Mouse (Mus musculus): ENCODE data around the gene Nup107.
"Not testable (repeated sequence)": the region's sequence is repeated elsewhere in the genome, so short reads cannot be mapped to it uniquely, and the experiment has no call there.

Nup107 gene

DNA sequence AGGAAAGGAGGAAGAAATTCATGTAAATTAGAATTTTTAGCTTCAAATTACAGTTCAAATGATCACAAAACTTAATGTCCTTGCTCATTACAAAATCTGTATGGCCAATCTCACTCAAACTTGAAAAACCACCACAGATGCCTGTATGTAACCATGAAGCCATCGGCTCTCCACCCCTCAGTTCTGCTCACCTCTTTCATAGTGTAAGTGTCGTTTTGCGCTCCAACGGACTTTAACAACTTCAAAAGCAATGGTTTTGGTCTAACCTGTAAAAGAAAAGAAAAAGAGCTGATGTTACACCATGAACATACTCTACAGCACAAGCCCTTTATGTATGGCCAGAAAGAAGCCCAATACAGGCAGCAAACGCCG is 87.6 kb downstream of the Nup107 start:
- no peak for DNase-seq (ENCODE audit: low read depth in 2 of 2, low spot score in 2 of 2)

DNA sequence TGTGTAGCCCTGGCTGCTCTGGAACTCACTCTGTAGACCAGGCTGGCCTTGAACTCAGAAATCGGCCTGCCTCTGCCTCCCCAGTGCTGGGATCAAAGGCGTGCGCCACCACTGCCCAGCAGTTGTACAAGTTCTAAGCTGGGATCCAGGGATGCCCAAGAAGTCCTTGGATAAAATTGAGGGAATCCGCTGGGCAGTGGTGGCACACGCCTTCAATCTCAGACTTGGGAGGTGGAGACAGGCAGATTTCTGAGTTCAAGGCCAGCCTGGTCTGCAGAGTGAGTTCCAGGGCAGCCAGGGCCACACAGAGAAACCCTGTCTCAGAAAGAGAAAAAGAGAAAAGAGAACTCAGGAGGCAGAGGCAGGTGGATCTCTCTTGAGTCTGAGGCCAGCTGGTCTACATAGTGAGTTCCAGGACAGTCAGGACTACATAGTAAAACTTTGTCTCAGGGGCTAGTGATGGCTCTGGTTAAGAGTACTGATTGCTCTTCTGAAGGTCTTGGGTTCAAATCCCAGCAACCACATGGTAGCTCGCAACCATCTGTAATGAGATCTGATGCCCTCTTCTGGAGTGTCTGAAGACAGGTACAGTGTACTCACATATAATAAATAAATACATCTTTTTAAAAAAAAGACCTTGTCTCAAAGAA is 88.1 kb downstream of the Nup107 start:
- DNase-seq (ENCODE audit: low read depth in 2 of 2, low spot score in 2 of 2): not testable (repeated sequence)

DNA sequence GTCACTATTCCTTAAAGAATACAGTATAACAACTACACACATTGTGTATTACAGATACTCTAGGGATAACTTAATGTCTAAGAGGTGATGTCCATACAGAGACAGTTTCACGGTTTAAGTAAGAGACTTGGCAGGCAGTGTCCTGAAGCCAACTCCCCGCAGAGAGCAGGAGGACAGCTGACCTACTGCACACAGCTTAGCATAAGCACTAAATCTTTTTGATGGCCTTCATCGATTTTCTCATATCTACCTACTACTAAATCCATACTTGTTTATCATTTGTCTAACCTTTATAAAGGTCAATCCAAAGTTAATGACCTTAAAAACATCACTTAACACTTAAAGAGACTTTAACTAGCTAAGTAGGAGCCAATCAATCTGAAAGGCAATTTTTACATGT is 89.0 kb downstream of the Nup107 start:
- DNase-seq (ENCODE audit: low read depth in 2 of 2, low spot score in 2 of 2): no peak

DNA sequence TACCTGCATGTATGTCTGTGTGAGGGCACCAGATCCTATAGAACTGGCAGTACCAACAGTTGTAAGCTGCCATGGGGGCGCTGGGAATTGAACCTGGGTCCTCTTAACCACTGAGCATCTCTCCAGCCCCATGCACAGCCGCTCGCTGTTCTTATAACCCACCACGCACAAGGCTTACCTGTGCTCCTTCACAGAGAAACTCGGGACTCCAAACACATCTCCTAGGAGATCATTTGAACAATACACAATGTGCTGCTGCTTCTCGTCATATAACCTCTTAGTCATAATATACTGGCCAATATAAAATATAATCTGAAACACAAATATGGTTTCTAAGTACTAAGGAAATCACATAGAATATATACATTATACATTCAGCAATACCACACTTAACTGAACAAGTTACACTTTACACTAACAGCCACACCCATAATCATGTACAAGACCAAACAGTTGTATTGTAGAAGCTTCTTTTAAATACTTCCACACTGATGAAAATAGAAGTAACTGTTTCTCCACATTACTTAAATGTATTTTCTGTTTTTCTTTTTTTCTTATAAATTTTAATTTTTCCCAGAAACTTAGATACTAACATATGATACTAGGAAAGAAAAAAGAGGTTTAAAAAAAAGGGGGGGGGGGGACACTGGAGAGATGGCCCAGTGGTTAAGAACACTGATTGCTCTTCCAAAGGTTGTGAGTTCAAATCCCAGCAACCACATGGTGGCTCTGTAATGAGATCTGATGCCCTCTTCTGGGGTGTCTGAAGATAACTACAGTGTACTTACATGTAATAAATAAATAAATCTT is 90.3 kb downstream of the Nup107 start:
- DNase-seq (ENCODE audit: low read depth in 2 of 2, low spot score in 2 of 2): no peak

DNA sequence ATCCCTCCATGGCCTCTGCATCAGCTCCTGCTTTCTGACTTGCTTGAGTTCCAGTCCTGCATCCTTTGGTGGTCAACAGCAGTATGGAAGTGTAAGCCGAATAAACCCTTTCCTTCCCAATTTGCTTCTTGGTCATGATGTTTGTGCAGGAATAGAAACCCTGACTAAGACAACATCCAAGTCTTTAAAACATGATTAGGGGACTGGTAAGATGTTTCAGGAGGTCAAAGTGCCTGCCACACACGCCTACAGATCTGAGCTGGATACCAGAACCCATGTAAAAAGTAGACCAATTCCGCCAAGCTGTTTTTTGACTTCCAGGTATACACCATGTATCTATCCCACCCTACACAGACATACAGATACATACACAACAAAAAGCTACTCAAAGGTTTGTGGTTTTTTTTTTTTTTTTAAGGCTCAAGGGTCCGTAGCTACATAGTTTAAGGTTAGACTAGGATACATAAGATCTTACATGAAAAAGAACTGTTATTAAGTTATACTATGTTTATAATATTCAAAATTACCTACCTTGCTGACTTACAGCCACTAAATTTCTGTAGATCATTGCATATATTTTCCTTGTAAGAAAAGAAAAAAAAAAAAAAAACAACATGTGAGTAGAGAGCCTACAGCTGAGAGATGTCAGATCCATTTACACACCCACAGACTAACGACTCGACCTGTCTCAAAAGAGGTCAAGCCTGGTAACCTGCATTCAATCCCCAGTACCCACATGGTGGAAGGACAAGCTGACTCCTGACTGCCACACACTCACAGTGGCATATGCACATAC is 91.3 kb downstream of the Nup107 start:
- DNase-seq (ENCODE audit: low read depth in 2 of 2, low spot score in 2 of 2): no peak

Measured in CD8-positive naive resting alpha-beta T cell, adult 2 months (primary cell).